Mouse (Mus musculus): ENCODE data around the gene Lgals8. TPM values are rescaled to one million over a fixed set of nuclear protein-coding genes. Genes with fewer than 3 reads are reported as not detected.

Gene Lgals8
- polyA plus RNA-seq, 1 experiment from 2014 or later: 14.8 TPM

DNA sequence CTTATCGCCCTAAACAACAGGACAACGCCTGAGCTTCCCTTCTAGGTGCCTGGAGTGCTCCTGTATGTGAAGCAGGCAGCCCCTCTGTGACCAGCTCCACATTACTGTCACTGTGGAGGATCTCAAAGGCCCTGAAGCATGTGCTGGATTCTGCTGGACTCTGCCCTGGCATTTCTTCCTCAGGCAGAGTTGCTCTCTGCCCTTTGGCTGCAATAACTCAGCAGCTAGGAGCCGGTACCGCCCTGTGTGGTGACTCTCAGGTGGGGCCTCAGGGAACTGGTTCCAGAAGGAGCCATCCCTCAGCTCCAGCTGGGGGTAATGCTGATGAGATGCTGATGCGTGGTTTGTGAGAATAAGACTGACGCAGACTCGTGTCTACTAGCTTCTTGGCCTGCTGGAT lies 8.0 kb downstream of the Lgals8 start:
- 77% methylated on average over 7 of the region's 7 CpGs for WGBS (ENCODE audit: insufficient replicate concordance)
- peaks cover 58% of the 10 kb centered on the region for H3K36me3 ChIP-seq
- no peak overlapping the region for H3K27ac ChIP-seq
- H3K9me3 ChIP-seq (replicated peaks): no peaks in the 10 kb centered on the region
- H3K4me2 ChIP-seq: no peak overlapping the region
- ATAC-seq: no peak
- H3K27me3 ChIP-seq (replicated peaks): no peaks in the 10 kb centered on the region
- H3K4me1 ChIP-seq: peaks cover 24% of the 10 kb centered on the region
- no peak overlapping the region for H3K4me3 ChIP-seq
- H3K9ac ChIP-seq: no peak overlapping the region

- peaks cover 65% of the 10 kb centered on the region for H3K36me3 ChIP-seq
- H3K4me3 ChIP-seq: no peak overlapping the region
- no peak overlapping the region for H3K27ac ChIP-seq
- ATAC-seq: no peak
- WGBS (ENCODE audit: insufficient replicate concordance): 71% methylated on average over 7 of the region's 7 CpGs
- H3K27me3 ChIP-seq (replicated peaks): no peaks in the 10 kb centered on the region
- no peak overlapping the region for H3K9ac ChIP-seq
- no peak overlapping the region for H3K4me2 ChIP-seq
- H3K4me1 ChIP-seq: peaks cover 14% of the 10 kb centered on the region
- H3K9me3 ChIP-seq (replicated peaks): no peaks in the 10 kb centered on the region
These were observed 9.9 kb downstream of the Lgals8 start for GRCm38 (mm10) chr13:12454686-12455390.

DNA sequence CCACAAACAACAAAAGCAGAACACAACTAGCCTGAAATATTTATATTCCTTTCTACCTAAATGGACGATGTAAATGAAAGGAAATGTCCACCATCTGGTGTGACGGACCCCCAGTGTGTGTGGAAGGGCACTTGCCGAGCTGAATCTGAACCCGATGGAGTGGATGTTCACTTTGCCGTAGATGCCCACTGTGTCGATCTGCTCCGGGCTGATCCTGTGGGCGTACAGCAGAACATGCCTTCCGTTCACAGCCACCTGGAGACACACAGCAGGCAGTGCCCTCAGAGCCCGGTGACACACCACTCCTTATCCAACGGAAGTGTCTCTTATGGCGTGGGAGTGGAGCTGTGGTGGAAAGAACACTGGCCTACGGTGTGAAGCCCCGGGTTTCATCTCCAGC lies 11.6 kb downstream of the Lgals8 start:
- Histone ChIP-seq H3K27me3 (replicated peaks) (no peaks in the 10 kb centered on the region), H3K36me3 (peaks cover 64% of the 10 kb centered on the region), H3K9ac (no peak overlapping the region), H3K27ac (no peak overlapping the region), H3K4me2 (no peak overlapping the region), H3K4me1 (peaks cover 12% of the 10 kb centered on the region; the same call in 1 of the 2 replicates), H3K9me3 (replicated peaks) (no peaks in the 10 kb centered on the region), H3K4me3 (no peak overlapping the region)
- ATAC-seq: no peak
- WGBS (ENCODE audit: insufficient replicate concordance): 86% methylated on average over 14 of the region's 14 CpGs

DNA sequence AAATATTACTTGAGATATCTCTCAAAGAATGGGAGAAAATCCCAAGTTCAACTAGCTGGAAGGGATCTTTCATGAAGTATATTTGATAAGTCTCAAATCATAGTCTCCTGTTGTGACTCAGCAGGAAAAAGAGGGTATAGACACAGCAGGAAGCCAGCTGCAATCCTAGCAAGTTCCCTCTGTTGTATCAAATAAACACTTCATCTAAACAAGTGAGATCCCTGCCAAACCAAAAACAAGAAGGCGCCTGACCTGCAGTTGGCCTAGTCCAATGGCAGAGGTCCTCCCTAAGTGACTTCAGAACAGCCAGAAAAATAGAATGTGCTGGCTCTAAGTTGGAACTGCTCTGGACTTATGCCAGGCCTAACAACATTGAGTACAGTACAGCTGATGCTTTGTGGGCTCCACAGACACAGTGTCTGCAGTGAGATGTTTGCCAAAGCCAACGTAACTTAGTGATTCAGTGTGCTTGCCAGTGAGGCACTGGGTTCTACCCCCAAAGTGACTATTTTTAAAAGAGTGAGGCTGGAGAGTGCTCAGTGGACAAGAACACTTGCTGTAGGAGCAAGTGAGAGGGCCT lies 22.6 kb downstream of the Lgals8 start:
- WGBS (ENCODE audit: insufficient replicate concordance): 80% methylated on average over 2 of the region's 2 CpGs
- peaks cover 62% of the 10 kb centered on the region for H3K36me3 ChIP-seq
- H3K27me3 ChIP-seq (replicated peaks): no peaks in the 10 kb centered on the region
- no peaks in the 10 kb centered on the region for H3K4me1 ChIP-seq
- H3K9ac ChIP-seq: no peak overlapping the region
- no peak overlapping the region for H3K4me2 ChIP-seq
- ATAC-seq: no peak
- no peak overlapping the region for H3K27ac ChIP-seq
- no peak overlapping the region for H3K4me3 ChIP-seq
- H3K9me3 ChIP-seq (replicated peaks): no peaks in the 10 kb centered on the region

GRCm38 (mm10) chr13:12440813-12441212 lies 23.9 kb downstream of the Lgals8 start:
- H3K4me1 ChIP-seq: no peaks in the 10 kb centered on the region
- H3K4me3 ChIP-seq: no peak overlapping the region
- no peak for ATAC-seq
- no peak overlapping the region for H3K9ac ChIP-seq
- H3K27me3 ChIP-seq (replicated peaks): no peaks in the 10 kb centered on the region
- no peak overlapping the region for H3K4me2 ChIP-seq
- H3K36me3 ChIP-seq: peaks cover 68% of the 10 kb centered on the region
- WGBS (ENCODE audit: insufficient replicate concordance): 72% methylated on average over 6 of the region's 6 CpGs
- H3K27ac ChIP-seq: no peak overlapping the region
- H3K9me3 ChIP-seq (replicated peaks): no peaks in the 10 kb centered on the region

DNA sequence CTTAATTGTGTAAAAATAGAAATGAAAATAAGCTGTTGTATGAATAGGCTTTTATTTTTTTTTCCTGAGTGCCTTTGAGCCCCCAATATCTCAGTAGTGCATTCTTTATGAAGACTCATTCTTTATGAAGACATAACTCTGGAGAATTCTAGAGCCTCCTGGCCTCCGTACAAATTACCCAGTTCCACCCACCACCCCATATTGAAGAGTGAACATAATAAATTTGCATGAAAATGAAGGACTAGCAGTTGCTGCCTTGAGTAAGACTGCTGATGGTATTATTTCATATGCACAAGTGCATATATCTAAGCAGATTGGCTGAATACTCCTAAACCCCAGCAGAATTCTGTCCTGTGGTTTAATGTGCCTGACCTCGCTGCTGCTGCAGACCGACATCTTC lies 25.2 kb downstream of the Lgals8 start:
- H3K4me2 ChIP-seq: no peak overlapping the region
- no peaks in the 10 kb centered on the region for H3K9me3 ChIP-seq (replicated peaks)
- H3K27ac ChIP-seq: no peak overlapping the region
- H3K36me3 ChIP-seq: peaks cover 77% of the 10 kb centered on the region
- no peak for ATAC-seq
- WGBS (ENCODE audit: insufficient replicate concordance): 84% methylated on average over 3 of the region's 3 CpGs
- H3K4me1 ChIP-seq: no peaks in the 10 kb centered on the region
- no peak overlapping the region for H3K9ac ChIP-seq
- H3K27me3 ChIP-seq (replicated peaks): no peaks in the 10 kb centered on the region
- no peak overlapping the region for H3K4me3 ChIP-seq

- no peak overlapping the region for H3K27ac ChIP-seq
These were observed 30.9 kb downstream of the Lgals8 start for GRCm38 (mm10) chr13:12433843-12434242.

GRCm38 (mm10) chr13:12428556-12428955 lies 36.2 kb downstream of the Lgals8 start:
- no peak overlapping the region for H3K4me2 ChIP-seq
- no peak for ATAC-seq
- no peak overlapping the region for H3K4me3 ChIP-seq
- no peaks in the 10 kb centered on the region for H3K9me3 ChIP-seq (replicated peaks)
- 86% methylated on average over 13 of the region's 13 CpGs for WGBS (ENCODE audit: insufficient replicate concordance)
- peaks cover 99% of the 10 kb centered on the region for H3K36me3 ChIP-seq
- no peaks in the 10 kb centered on the region for H3K27me3 ChIP-seq (replicated peaks)
- no peak overlapping the region for H3K9ac ChIP-seq
- H3K27ac ChIP-seq: no peak overlapping the region
- no peaks in the 10 kb centered on the region for H3K4me1 ChIP-seq

More at GRCm38 (mm10) chr13:12433843-12434242, 30.9 kb downstream of the Lgals8 start:
- no peak for ATAC-seq
- H3K9me3 ChIP-seq (replicated peaks): no peaks in the 10 kb centered on the region
- WGBS (ENCODE audit: insufficient replicate concordance): 66% methylated on average over 5 of the region's 5 CpGs
- peaks cover 97% of the 10 kb centered on the region for H3K36me3 ChIP-seq
- H3K4me2 ChIP-seq: no peak overlapping the region
- no peak overlapping the region for H3K9ac ChIP-seq
- H3K4me1 ChIP-seq: no peaks in the 10 kb centered on the region
- H3K27me3 ChIP-seq (replicated peaks): no peaks in the 10 kb centered on the region
- H3K4me3 ChIP-seq: no peak overlapping the region

DNA sequence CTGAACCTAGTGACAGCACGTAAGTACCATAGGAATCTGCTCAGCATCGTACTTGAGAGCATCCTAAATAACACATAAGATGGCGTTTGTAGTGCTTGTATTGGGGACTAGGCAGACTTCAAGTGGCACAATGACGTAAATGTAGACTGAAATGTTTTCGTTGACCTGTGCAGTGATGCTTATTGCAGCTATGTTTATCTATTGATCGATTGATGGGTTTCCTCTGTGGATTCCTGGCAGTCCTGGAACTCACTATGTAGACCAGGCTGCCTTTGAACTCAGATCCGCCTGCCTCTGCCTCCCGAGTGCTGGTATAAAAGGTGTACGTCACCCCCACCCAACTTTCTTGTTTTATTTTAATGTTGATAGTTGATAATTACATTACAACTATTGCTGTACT lies 44.1 kb downstream of the Lgals8 start:
- Histone ChIP-seq H3K4me1 (no peaks in the 10 kb centered on the region), H3K9ac (no peak overlapping the region), H3K4me2 (no peak overlapping the region), H3K4me3 (no peak overlapping the region), H3K9me3 (replicated peaks) (no peaks in the 10 kb centered on the region), H3K27ac (no peak overlapping the region), H3K27me3 (replicated peaks) (no peaks in the 10 kb centered on the region), H3K36me3 (peaks cover 95% of the 10 kb centered on the region)
- 74% methylated on average over 9 of the region's 9 CpGs for WGBS (ENCODE audit: insufficient replicate concordance)
- no peak for ATAC-seq

DNA sequence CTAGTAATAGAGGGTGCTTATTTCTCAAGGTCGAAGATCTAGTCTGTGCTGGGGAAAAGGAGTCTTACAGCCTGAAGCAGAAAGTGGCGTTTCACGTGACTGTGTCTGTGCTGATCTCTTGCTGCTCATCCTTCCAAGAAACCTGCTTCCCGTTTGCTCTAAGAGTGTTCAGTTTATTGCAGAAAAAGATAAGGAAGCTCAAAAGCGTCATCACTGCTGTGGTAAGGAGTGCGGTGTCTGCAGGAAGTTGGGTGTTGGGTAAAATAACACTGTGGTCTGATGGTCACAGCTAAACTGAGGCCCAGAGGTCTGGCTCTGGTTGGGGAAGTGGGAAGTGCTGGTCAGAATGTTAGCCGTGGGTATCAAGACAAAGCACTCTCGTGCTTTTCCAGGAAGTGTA lies 52.7 kb downstream of the Lgals8 start:
- Histone ChIP-seq H3K36me3 (peaks cover 88% of the 10 kb centered on the region), H3K9me3 (replicated peaks) (no peaks in the 10 kb centered on the region), H3K9ac (no peak overlapping the region), H3K4me3 (no peak overlapping the region), H3K4me2 (no peak overlapping the region), H3K27ac (no peak overlapping the region), H3K27me3 (replicated peaks) (no peaks in the 10 kb centered on the region), H3K4me1 (0 out of 2 replicates have a peak, but pooled peaks cover 4% of the 10 kb centered on the region)
- peak; percentile 72; the same call in 1 of the 2 replicates for ATAC-seq
- 19% methylated on average over 8 of the region's 8 CpGs for WGBS (ENCODE audit: insufficient replicate concordance)

DNA sequence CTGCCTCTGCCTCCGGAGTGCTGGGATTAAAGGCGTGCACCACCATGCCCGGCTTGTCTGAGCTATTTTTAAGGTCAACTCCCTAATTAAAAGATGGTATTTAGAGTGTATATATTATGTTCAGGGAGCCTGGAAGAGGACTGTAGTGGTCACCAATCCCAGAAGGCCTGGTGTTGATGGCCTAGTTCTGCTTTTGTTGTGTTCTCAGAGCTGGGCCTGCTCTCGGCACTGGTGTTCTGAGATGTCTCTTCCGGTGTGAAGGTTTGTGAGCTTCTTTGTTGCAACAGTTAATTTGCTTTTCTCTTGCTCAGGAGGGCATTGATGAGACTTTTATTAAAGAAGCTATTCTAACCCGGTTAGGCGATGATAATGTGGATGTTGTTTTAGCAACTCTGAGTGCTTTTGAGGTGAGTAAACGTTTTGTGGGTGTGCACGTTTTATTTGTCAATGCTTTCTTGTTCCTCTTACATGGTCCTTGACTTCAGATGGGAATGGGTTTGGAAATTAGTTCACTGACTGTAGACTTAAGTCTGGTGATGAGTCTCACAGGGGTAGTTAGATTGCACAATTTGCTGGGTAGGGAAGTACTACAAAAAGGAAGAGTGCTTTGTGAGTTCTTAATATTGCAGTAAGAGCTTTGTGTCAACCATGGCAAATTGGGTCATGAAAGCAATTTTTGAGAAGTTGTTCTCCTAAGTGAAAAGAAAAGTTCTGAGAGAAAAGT lies 56.2 kb downstream of the Lgals8 start:
- Histone ChIP-seq H3K27me3 (replicated peaks) (no peaks in the 10 kb centered on the region), H3K9ac (no peak overlapping the region), H3K4me2 (no peak overlapping the region), H3K27ac (no peak overlapping the region), H3K9me3 (replicated peaks) (no peaks in the 10 kb centered on the region), H3K4me1 (0 out of 2 replicates have a peak, but pooled peaks cover 4% of the 10 kb centered on the region), H3K4me3 (no peak overlapping the region), H3K36me3 (peaks cover 80% of the 10 kb centered on the region)
- 75% methylated on average over 9 of the region's 9 CpGs for WGBS (ENCODE audit: insufficient replicate concordance)
- ATAC-seq: no peak

DNA sequence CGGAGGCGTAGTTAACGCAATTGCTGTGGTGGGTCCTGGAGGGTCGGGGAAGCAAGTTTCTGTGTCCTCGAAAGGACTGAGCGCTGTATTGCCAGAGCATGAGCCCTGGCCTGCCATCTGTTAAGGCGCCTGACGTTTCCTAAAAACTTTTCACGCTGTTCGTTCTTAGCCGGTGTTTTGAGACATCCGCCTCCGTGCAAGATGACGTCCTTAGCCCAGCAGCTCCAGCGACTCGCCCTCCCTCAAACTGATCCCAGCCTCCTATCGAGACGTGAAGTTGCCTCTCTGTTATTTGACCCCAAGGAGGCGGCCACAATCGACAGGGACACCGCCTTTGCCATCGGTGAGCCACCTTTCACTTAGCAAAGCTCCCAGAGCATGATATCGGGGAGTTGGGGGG lies 69.2 kb downstream of the Lgals8 start:
- peak overlapping the region; percentile 90 for H3K4me3 ChIP-seq
- H3K9ac ChIP-seq: peak overlapping the region; percentile 81
- H3K27ac ChIP-seq: 0 out of 2 replicates have a peak overlapping the region, but pooled peaks have one; percentile 1
- no peak for ATAC-seq
- WGBS (ENCODE audit: insufficient replicate concordance): under 1% methylated on average over 23 of the region's 23 CpGs
- H3K27me3 ChIP-seq (replicated peaks): peaks cover 12% of the 10 kb centered on the region; the same call in 1 of the 2 replicates
- H3K36me3 ChIP-seq: peaks cover 40% of the 10 kb centered on the region
- no peaks in the 10 kb centered on the region for H3K9me3 ChIP-seq (replicated peaks)
- peaks cover 22% of the 10 kb centered on the region for H3K4me1 ChIP-seq
- peak overlapping the region; percentile 91 for H3K4me2 ChIP-seq

Measured in liver, embryonic 12.5 days (tissue).